Mouse (Mus musculus) stomach, embryonic 15.5 days (tissue): ENCODE results near the gene Efemp1. TPM values are rescaled to one million over a fixed set of nuclear protein-coding genes. Genes with fewer than 3 reads are reported as not detected.

Experiments used
- ATAC-seq: fragments of 200-750 bp; cut with Nextera tagmentation; 2 replicates; pipeline ENCODE4 v1.8.0; 2017; ENCODE audit warnings: low read depth, moderate number of reproducible peaks, moderate TSS enrichment; ENCODE audit not compliant: insufficient read depth, low FRiP score
- H3K27ac ChIP-seq: fragments of 300-500 bp; sonication (generic); 2 replicates; pipeline ENCODE4 v1.5.1; 2015; ENCODE audit warnings: mild to moderate bottlenecking, inconsistent platforms
- H3K27me3 ChIP-seq: fragments of 300-500 bp; sonication (generic); replicated peaks from 2 replicates; pipeline ENCODE4 v1.6.1; 2015; ENCODE audit warnings: inconsistent platforms
- H3K36me3 ChIP-seq: fragments of 300-500 bp; sonication (generic); 2 replicates; pipeline ENCODE4 v1.6.1; 2015; ENCODE audit warnings: inconsistent platforms
- H3K4me1 ChIP-seq: fragments of 300-500 bp; sonication (generic); 2 replicates; pipeline ENCODE4 v1.6.1; 2015; ENCODE audit warnings: inconsistent platforms
- H3K4me2 ChIP-seq: fragments of 300-500 bp; sonication (generic); 2 replicates; pipeline ENCODE4 v1.6.1; 2015; ENCODE audit warnings: mild to moderate bottlenecking, inconsistent platforms
- H3K4me3 ChIP-seq: fragments of 300-500 bp; sonication (generic); replicated peaks from 2 replicates; pipeline ENCODE4 v1.5.1; 2015; ENCODE audit warnings: inconsistent platforms
- H3K9ac ChIP-seq: fragments of 300-500 bp; sonication (generic); 2 replicates; pipeline ENCODE4 v1.6.1; 2015; ENCODE audit warnings: inconsistent platforms
- H3K9me3 ChIP-seq: fragments of 300-500 bp; sonication (generic); 2 replicates; pipeline ENCODE4 v1.6.1; 2016; ENCODE audit warnings: inconsistent platforms
- WGBS: fragments of 180-500 bp; shearing (Covaris S2); methylation state at CpG from one replicate; pipeline ENCODE4 v1.1.7; 2015; 5-methylcytosine and 5-hydroxymethylcytosine counted together
- polyA plus RNA-seq: library from polyadenylated mRNA; unstranded; fragments of >200 nt; fragmentation: Nextera tagmentation; extraction: Ambion mirVana; gene quantifications from 2 replicates; pipeline ENCODE4 v1.2.1, GENCODE M21; 2015

The Efemp1 gene
- polyA plus RNA-seq, result 14.8 and 15.6 TPM in 2 replicates

GRCm38 (mm10) chr11:28853102-28853800 is at the start of gene Efemp1:
TSS of gene Efemp1 (plus strand) at chr11:28853204.
- peak within 1 kb of the TSS; percentile 18; the same call in 1 of the 2 replicates for H3K9ac ChIP-seq
- H3K27me3 ChIP-seq, result no peaks in the 10 kb centered on the region
- no peaks in the 10 kb centered on the region for H3K36me3 ChIP-seq
- H3K4me1 ChIP-seq, result no peaks in the 10 kb centered on the region
- peak within 1 kb of the TSS; percentile 46 for H3K4me3 ChIP-seq
- WGBS, result under 1% methylated on average over 29 of the region's 30 CpGs
- H3K9me3 ChIP-seq, result no peaks in the 10 kb centered on the region
- H3K4me2 ChIP-seq, result peak within 1 kb of the TSS; percentile 87
- no peak within 1 kb of the TSS for H3K27ac ChIP-seq
- ATAC-seq, result peak; percentile 65; the same call in 1 of the 2 replicates

GRCm38 (mm10) chr11:28808685-28809084 is 44.3 kb upstream of the Efemp1 start:
- Histone ChIP-seq H3K4me1 (peaks cover 5% of the 10 kb centered on the region; the same call in 1 of the 2 replicates), H3K4me3 (no peak overlapping the region), H3K36me3 (no peaks in the 10 kb centered on the region), H3K9me3 (no peaks in the 10 kb centered on the region), H3K27me3 (no peaks in the 10 kb centered on the region), H3K4me2 (no peak overlapping the region), H3K9ac (no peak overlapping the region), H3K27ac (no peak overlapping the region)
- WGBS, result 61% methylated on average over 3 of the region's 3 CpGs
- ATAC-seq, result no peak

DNA sequence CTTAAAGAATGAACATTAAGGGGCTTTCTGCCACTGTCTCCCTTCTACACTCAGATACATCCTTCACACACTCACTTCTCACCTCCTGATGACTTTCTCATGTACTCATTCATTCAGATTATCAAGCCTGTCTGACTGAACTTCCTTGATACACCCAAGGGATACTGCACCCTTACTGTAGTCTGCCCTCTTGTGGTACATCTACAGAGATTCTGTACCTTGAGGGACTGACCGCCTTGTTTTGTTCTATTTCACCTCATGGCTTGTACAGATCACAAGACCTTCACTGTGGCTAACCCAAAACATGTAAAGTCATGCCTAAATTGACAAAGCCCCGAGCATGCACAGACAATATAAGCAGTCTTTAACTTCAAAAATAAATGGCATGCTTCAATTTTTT is 41.1 kb upstream of the Efemp1 start:
- no peak overlapping the region for H3K4me3 ChIP-seq
- no peaks in the 10 kb centered on the region for H3K36me3 ChIP-seq
- H3K9ac ChIP-seq, result no peak overlapping the region
- no peak overlapping the region for H3K4me2 ChIP-seq
- 67% methylated on average over 2 of the region's 2 CpGs for WGBS
- H3K27ac ChIP-seq, result no peak overlapping the region
- H3K27me3 ChIP-seq, result no peaks in the 10 kb centered on the region
- ATAC-seq, result no peak
- H3K9me3 ChIP-seq, result no peaks in the 10 kb centered on the region
- H3K4me1 ChIP-seq, result peaks cover 5% of the 10 kb centered on the region; the same call in 1 of the 2 replicates

- peak; percentile 47; the same call in 1 of the 2 replicates for ATAC-seq
These were observed 40.4 kb upstream of the Efemp1 start for GRCm38 (mm10) chr11:28812564-28812963.

DNA sequence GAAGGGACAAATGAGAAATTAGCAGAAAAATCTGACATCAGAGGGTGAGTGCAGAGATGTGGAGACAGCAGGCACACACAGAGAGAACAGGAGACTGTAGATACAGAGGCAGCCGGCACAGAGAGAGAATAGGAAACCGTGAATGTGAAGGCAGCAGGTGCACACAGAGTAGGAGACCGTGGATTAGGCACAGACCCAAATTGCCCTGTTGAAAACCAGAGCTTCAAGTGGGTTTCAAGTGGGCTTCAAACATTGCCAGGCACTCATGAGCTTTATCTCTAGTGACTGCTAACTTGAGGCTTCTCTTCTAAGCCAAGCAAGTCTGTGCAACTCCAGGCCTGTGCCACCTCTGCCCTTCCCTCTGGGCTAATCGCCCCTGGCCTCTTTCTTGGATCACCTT is 35.6 kb upstream of the Efemp1 start:
- H3K4me2 ChIP-seq, result no peak overlapping the region
- peaks cover 5% of the 10 kb centered on the region; the same call in 1 of the 2 replicates for H3K4me1 ChIP-seq
- no peaks in the 10 kb centered on the region for H3K27me3 ChIP-seq
- H3K9ac ChIP-seq, result no peak overlapping the region
- H3K9me3 ChIP-seq, result no peaks in the 10 kb centered on the region
- 71% methylated on average over 4 of the region's 4 CpGs for WGBS
- ATAC-seq, result no peak
- H3K4me3 ChIP-seq, result no peak overlapping the region
- H3K27ac ChIP-seq, result no peak overlapping the region
- no peaks in the 10 kb centered on the region for H3K36me3 ChIP-seq

More at GRCm38 (mm10) chr11:28812564-28812963, 40.4 kb upstream of the Efemp1 start:
- no peak overlapping the region for H3K9ac ChIP-seq
- H3K4me2 ChIP-seq, result no peak overlapping the region
- WGBS, result 37% methylated on average over 2 of the region's 2 CpGs
- H3K27me3 ChIP-seq, result no peaks in the 10 kb centered on the region
- H3K4me3 ChIP-seq, result no peak overlapping the region
- H3K9me3 ChIP-seq, result no peaks in the 10 kb centered on the region
- H3K27ac ChIP-seq, result no peak overlapping the region
- H3K36me3 ChIP-seq, result no peaks in the 10 kb centered on the region
- H3K4me1 ChIP-seq, result peaks cover 5% of the 10 kb centered on the region; the same call in 1 of the 2 replicates

DNA sequence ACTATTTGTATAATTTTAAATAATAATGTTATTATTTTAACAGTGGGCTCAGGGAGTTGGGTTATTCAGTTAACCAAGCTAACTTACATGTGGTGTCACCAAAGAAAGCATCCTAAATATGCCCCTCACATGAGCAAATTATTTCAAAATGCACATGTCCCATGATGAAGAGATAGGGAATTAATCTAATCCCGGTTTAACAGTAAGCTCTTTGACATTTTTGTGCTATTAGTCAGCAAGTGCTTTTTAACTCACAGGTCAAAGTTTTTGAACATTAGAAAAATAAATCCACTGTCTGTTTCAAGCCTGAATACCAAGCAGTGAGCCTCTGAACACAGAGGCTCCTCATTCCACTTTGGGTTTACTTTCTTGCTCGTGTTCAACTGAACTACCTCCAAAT is 26.1 kb upstream of the Efemp1 start:
- Histone ChIP-seq H3K4me2 (no peak overlapping the region), H3K36me3 (no peaks in the 10 kb centered on the region), H3K27me3 (no peaks in the 10 kb centered on the region), H3K4me3 (no peak overlapping the region), H3K27ac (no peak overlapping the region), H3K9me3 (no peaks in the 10 kb centered on the region), H3K9ac (no peak overlapping the region), H3K4me1 (no peaks in the 10 kb centered on the region)
- no peak for ATAC-seq
- 63% methylated on average over 2 of the region's 2 CpGs for WGBS

DNA sequence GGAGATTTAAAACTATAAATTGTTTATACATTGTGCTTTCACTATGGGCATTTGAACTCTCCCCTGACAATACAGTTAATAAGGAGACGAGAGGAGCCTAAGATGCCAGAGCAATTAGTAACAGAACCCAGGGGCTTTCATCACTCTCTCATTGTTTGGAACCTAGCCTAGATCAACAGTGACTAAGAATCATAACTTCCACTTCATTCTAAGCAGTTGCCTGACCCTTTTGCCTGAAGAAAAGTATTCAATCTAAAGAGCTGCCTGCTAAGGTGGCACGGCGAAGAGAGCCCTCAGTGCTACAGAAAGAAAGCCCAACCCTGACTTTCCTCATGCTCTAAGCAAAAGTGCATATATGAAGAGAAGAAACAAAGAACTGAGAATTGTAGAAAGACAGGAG is 19.2 kb upstream of the Efemp1 start:
- Histone ChIP-seq H3K4me3 (no peak overlapping the region), H3K36me3 (no peaks in the 10 kb centered on the region), H3K27ac (no peak overlapping the region), H3K4me2 (no peak overlapping the region), H3K27me3 (no peaks in the 10 kb centered on the region), H3K9ac (no peak overlapping the region), H3K9me3 (no peaks in the 10 kb centered on the region), H3K4me1 (no peaks in the 10 kb centered on the region)
- WGBS, result 34% methylated on average over 3 of the region's 3 CpGs
- no peak for ATAC-seq

DNA sequence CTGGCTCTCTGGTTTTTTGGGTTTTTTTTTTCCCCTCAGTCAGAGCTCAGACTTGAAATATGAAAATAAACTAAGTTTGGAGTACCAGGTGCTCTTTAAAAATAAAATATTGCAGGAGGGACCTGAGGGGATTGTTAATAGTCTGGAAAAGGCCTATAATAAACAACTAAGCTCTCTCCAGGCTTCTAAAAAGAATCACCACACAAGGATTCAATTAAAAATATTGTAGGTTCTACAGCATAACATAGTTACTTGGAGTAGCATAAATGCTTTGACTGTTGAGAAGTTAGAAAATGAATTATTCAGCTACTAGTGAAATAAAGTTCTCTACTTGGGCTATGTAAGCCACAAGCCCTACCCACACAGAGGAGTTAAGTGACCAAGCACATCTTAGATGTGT is 17.9 kb upstream of the Efemp1 start:
- H3K9me3 ChIP-seq, result no peaks in the 10 kb centered on the region
- no peak overlapping the region for H3K4me2 ChIP-seq
- H3K27me3 ChIP-seq, result no peaks in the 10 kb centered on the region
- H3K4me1 ChIP-seq, result no peaks in the 10 kb centered on the region
- no peaks in the 10 kb centered on the region for H3K36me3 ChIP-seq
- H3K27ac ChIP-seq, result no peak overlapping the region
- no peak for ATAC-seq
- no peak overlapping the region for H3K4me3 ChIP-seq
- no peak overlapping the region for H3K9ac ChIP-seq

GRCm38 (mm10) chr11:28849841-28850240 is 3.2 kb upstream of the Efemp1 start:
- H3K36me3 ChIP-seq, result no peaks in the 10 kb centered on the region
- H3K4me3 ChIP-seq, result no peak overlapping the region
- H3K4me1 ChIP-seq, result no peaks in the 10 kb centered on the region
- no peak for ATAC-seq
- H3K4me2 ChIP-seq, result no peak overlapping the region
- H3K9ac ChIP-seq, result no peak overlapping the region
- H3K27ac ChIP-seq, result no peak overlapping the region
- no peaks in the 10 kb centered on the region for H3K27me3 ChIP-seq
- no peaks in the 10 kb centered on the region for H3K9me3 ChIP-seq

- no peak overlapping the region for H3K4me2 ChIP-seq
- WGBS, result 72% methylated on average over 4 of the region's 4 CpGs
- no peaks in the 10 kb centered on the region for H3K27me3 ChIP-seq
- H3K4me3 ChIP-seq, result no peak overlapping the region
- no peaks in the 10 kb centered on the region for H3K4me1 ChIP-seq
- ATAC-seq, result no peak
- H3K27ac ChIP-seq, result no peak overlapping the region
- H3K9ac ChIP-seq, result no peak overlapping the region
- H3K9me3 ChIP-seq, result no peaks in the 10 kb centered on the region
- no peaks in the 10 kb centered on the region for H3K36me3 ChIP-seq
These were observed 1.4 kb upstream of the Efemp1 start for GRCm38 (mm10) chr11:28851645-28852044.

GRCm38 (mm10) chr11:28852361-28852919 is 564 bp upstream of the Efemp1 start:
- WGBS, result 28% methylated on average over 6 of the region's 6 CpGs
- H3K27me3 ChIP-seq, result no peaks in the 10 kb centered on the region
- H3K36me3 ChIP-seq, result no peaks in the 10 kb centered on the region
- no peaks in the 10 kb centered on the region for H3K4me1 ChIP-seq
- H3K9ac ChIP-seq, result no peak overlapping the region
- peak overlapping the region; percentile 87 for H3K4me2 ChIP-seq
- no peak overlapping the region for H3K4me3 ChIP-seq
- no peak for ATAC-seq
- H3K27ac ChIP-seq, result no peak overlapping the region
- no peaks in the 10 kb centered on the region for H3K9me3 ChIP-seq

- Histone ChIP-seq H3K36me3 (no peaks in the 10 kb centered on the region), H3K27me3 (no peaks in the 10 kb centered on the region), H3K4me2 (no peak overlapping the region), H3K9ac (no peak overlapping the region), H3K9me3 (no peaks in the 10 kb centered on the region), H3K27ac (no peak overlapping the region), H3K4me3 (no peak overlapping the region), H3K4me1 (no peaks in the 10 kb centered on the region)
- ATAC-seq, result no peak
These were observed 6.1 kb downstream of the Efemp1 start for GRCm38 (mm10) chr11:28859125-28859524.
